Mouse (Mus musculus) kidney, embryonic 15.5 days (tissue): ENCODE measurements at regions not wholly inside any gene's neighbourhood (a gene's known extent, or its start where the extent isn't known, plus 50 kb on each side); places are given as distances from the start of the nearest gene placed in this dataset.
A peak's percentile ranks its signal among the peaks of the same experiment; 100 is the strongest.

Experiments
- ATAC-seq: fragments of 200-750 bp; cut with Nextera tagmentation; replicated peaks from 2 replicates; pipeline ENCODE4 v1.8.0; 2017; ENCODE audit warnings: moderate TSS enrichment; ENCODE audit not compliant: low FRiP score
- H3K27ac ChIP-seq: fragments of 300-500 bp; sonication (generic); 2 replicates; pipeline ENCODE4 v1.5.1; 2015; ENCODE audit warnings: mild to moderate bottlenecking, inconsistent platforms
- H3K27me3 ChIP-seq: fragments of 300-500 bp; sonication (generic); 2 replicates; pipeline ENCODE4 v1.6.1; 2015; ENCODE audit warnings: inconsistent platforms
- H3K36me3 ChIP-seq: fragments of 300-500 bp; sonication (generic); 2 replicates; pipeline ENCODE4 v1.6.1; 2015; ENCODE audit warnings: inconsistent platforms
- H3K4me1 ChIP-seq: fragments of 300-500 bp; sonication (generic); 2 replicates; pipeline ENCODE4 v1.6.1; 2015; ENCODE audit warnings: inconsistent platforms
- H3K4me2 ChIP-seq: fragments of 300-500 bp; sonication (generic); 2 replicates; pipeline ENCODE4 v1.6.1; 2015; ENCODE audit warnings: moderate library complexity, mild to moderate bottlenecking, inconsistent platforms
- H3K4me3 ChIP-seq: fragments of 300-500 bp; sonication (generic); replicated peaks from 2 replicates; pipeline ENCODE4 v1.5.1; 2015; ENCODE audit warnings: mild to moderate bottlenecking, inconsistent platforms
- H3K9ac ChIP-seq: fragments of 300-500 bp; sonication (generic); 2 replicates; pipeline ENCODE4 v1.6.1; 2015; ENCODE audit warnings: mild to moderate bottlenecking, inconsistent platforms
- H3K9me3 ChIP-seq: fragments of 300-500 bp; sonication (generic); replicated peaks from 2 replicates; pipeline ENCODE4 v1.6.1; 2016; ENCODE audit warnings: inconsistent platforms
- WGBS: fragments of 180-500 bp; shearing (Covaris S2); methylation state at CpG from one replicate; pipeline ENCODE4 v1.1.7; 2015; ENCODE audit warnings: mixed read lengths; 5-methylcytosine and 5-hydroxymethylcytosine counted together

- H3K4me2 ChIP-seq = no peak overlapping the region
- H3K4me1 ChIP-seq = no peaks in the 10 kb centered on the region
- no peaks in the 10 kb centered on the region for H3K27me3 ChIP-seq
- H3K4me3 ChIP-seq = no peak overlapping the region
- WGBS = 92% methylated on average over 3 of the region's 3 CpGs
- ATAC-seq = no peak
- H3K36me3 ChIP-seq = no peaks in the 10 kb centered on the region
- H3K9ac ChIP-seq = no peak overlapping the region
- no peaks in the 10 kb centered on the region for H3K9me3 ChIP-seq
- H3K27ac ChIP-seq = no peak overlapping the region
Observed at GRCm38 (mm10) chr14:11417857-11418256, 61.3 kb upstream of the Gm3839 start.

GRCm38 (mm10) chr14:11422306-11422705 lies 65.8 kb upstream of the Gm3839 start:
- Histone ChIP-seq H3K9ac (no peak overlapping the region), H3K9me3 (no peaks in the 10 kb centered on the region), H3K4me3 (no peak overlapping the region), H3K4me2 (no peak overlapping the region), H3K27ac (no peak overlapping the region), H3K4me1 (no peaks in the 10 kb centered on the region), H3K27me3 (no peaks in the 10 kb centered on the region), H3K36me3 (no peaks in the 10 kb centered on the region)
- no peak for ATAC-seq
- 55% methylated on average over 1 of the region's 1 CpGs for WGBS

- no peak overlapping the region for H3K4me3 ChIP-seq
- H3K9me3 ChIP-seq = no peaks in the 10 kb centered on the region
- no peak overlapping the region for H3K9ac ChIP-seq
- H3K4me2 ChIP-seq = no peak overlapping the region
- H3K36me3 ChIP-seq = no peaks in the 10 kb centered on the region
- H3K27ac ChIP-seq = no peak overlapping the region
- no peak for ATAC-seq
- WGBS = 82% methylated on average over 16 of the region's 16 CpGs
- H3K4me1 ChIP-seq = no peaks in the 10 kb centered on the region
- H3K27me3 ChIP-seq = no peaks in the 10 kb centered on the region
Observed at GRCm38 (mm10) chr14:11428256-11429240, 72.0 kb upstream of the Gm3839 start.

GRCm38 (mm10) chr14:11435166-11435784 lies 78.7 kb upstream of the Gm3839 start:
- Histone ChIP-seq H3K4me3 (no peak overlapping the region), H3K9ac (no peak overlapping the region), H3K4me2 (no peak overlapping the region), H3K9me3 (no peaks in the 10 kb centered on the region), H3K36me3 (no peaks in the 10 kb centered on the region), H3K4me1 (no peaks in the 10 kb centered on the region), H3K27me3 (no peaks in the 10 kb centered on the region), H3K27ac (no peak overlapping the region)
- WGBS = 76% methylated on average over 7 of the region's 7 CpGs
- ATAC-seq = no peak

GRCm38 (mm10) chr14:11438611-11439010 lies 82.1 kb upstream of the Gm3839 start:
- Histone ChIP-seq H3K36me3 (no peaks in the 10 kb centered on the region), H3K9me3 (no peaks in the 10 kb centered on the region), H3K4me1 (no peaks in the 10 kb centered on the region), H3K27ac (no peak overlapping the region), H3K9ac (no peak overlapping the region), H3K27me3 (no peaks in the 10 kb centered on the region), H3K4me3 (no peak overlapping the region), H3K4me2 (no peak overlapping the region)
- ATAC-seq = no peak
- 75% methylated on average over 2 of the region's 2 CpGs for WGBS

- H3K4me1 ChIP-seq = no peaks in the 10 kb centered on the region
- no peak overlapping the region for H3K4me2 ChIP-seq
- no peaks in the 10 kb centered on the region for H3K36me3 ChIP-seq
- no peak overlapping the region for H3K9ac ChIP-seq
- WGBS = 79% methylated on average over 2 of the region's 2 CpGs
- H3K27me3 ChIP-seq = no peaks in the 10 kb centered on the region
- no peak for ATAC-seq
- H3K4me3 ChIP-seq = no peak overlapping the region
- no peaks in the 10 kb centered on the region for H3K9me3 ChIP-seq
- H3K27ac ChIP-seq = no peak overlapping the region
Observed at GRCm38 (mm10) chr14:11440176-11440575, 83.7 kb upstream of the Gm3839 start.

GRCm38 (mm10) chr14:11449958-11450357 lies 93.4 kb upstream of the Gm3839 start:
- Histone ChIP-seq H3K4me2 (no peak overlapping the region), H3K9ac (no peak overlapping the region), H3K4me1 (no peaks in the 10 kb centered on the region), H3K27ac (no peak overlapping the region), H3K27me3 (no peaks in the 10 kb centered on the region), H3K36me3 (no peaks in the 10 kb centered on the region), H3K9me3 (no peaks in the 10 kb centered on the region), H3K4me3 (no peak overlapping the region)
- WGBS = 78% methylated on average over 2 of the region's 2 CpGs
- ATAC-seq = no peak

- H3K4me1 ChIP-seq = peaks cover 7% of the 10 kb centered on the region; the same call in 1 of the 2 replicates
- H3K27ac ChIP-seq = peak overlapping the region; percentile 16; the same call in 1 of the 2 replicates
- 74% methylated on average over 3 of the region's 3 CpGs for WGBS
- H3K9ac ChIP-seq = no peak overlapping the region
- H3K36me3 ChIP-seq = no peaks in the 10 kb centered on the region
- no peak overlapping the region for H3K4me3 ChIP-seq
- peak; percentile 92 for ATAC-seq
- no peak overlapping the region for H3K4me2 ChIP-seq
- H3K9me3 ChIP-seq = no peaks in the 10 kb centered on the region
- no peaks in the 10 kb centered on the region for H3K27me3 ChIP-seq
Observed at GRCm38 (mm10) chr14:11477731-11478130, 75.6 kb upstream of the Ptprg start.

- Histone ChIP-seq H3K27ac (no peak overlapping the region), H3K9me3 (no peaks in the 10 kb centered on the region), H3K36me3 (no peaks in the 10 kb centered on the region), H3K9ac (no peak overlapping the region), H3K4me1 (peaks cover 7% of the 10 kb centered on the region; the same call in 1 of the 2 replicates), H3K27me3 (no peaks in the 10 kb centered on the region), H3K4me2 (no peak overlapping the region), H3K4me3 (no peak overlapping the region)
- 40% methylated on average over 4 of the region's 4 CpGs for WGBS
- ATAC-seq = 0 out of 2 replicates have a peak, but pooled peaks have one; percentile 30
Observed at GRCm38 (mm10) chr14:11482151-11482550, 71.2 kb upstream of the Ptprg start.

GRCm38 (mm10) chr14:11486287-11486686 lies 67.0 kb upstream of the Ptprg start:
- no peaks in the 10 kb centered on the region for H3K27me3 ChIP-seq
- H3K4me3 ChIP-seq = no peak overlapping the region
- H3K9me3 ChIP-seq = no peaks in the 10 kb centered on the region
- ATAC-seq = no peak
- H3K4me1 ChIP-seq = peaks cover 7% of the 10 kb centered on the region; the same call in 1 of the 2 replicates
- no peak overlapping the region for H3K9ac ChIP-seq
- no peak overlapping the region for H3K4me2 ChIP-seq
- 61% methylated on average over 3 of the region's 3 CpGs for WGBS
- no peak overlapping the region for H3K27ac ChIP-seq
- no peaks in the 10 kb centered on the region for H3K36me3 ChIP-seq

- Histone ChIP-seq H3K27ac (no peak overlapping the region), H3K9ac (no peak overlapping the region), H3K4me2 (no peak overlapping the region), H3K27me3 (no peaks in the 10 kb centered on the region), H3K9me3 (no peaks in the 10 kb centered on the region), H3K4me3 (no peak overlapping the region), H3K4me1 (no peaks in the 10 kb centered on the region), H3K36me3 (no peaks in the 10 kb centered on the region)
- WGBS = 72% methylated on average over 7 of the region's 7 CpGs
- ATAC-seq = no peak
Observed at GRCm38 (mm10) chr14:11501744-11502143, 51.6 kb upstream of the Ptprg start.

GRCm38 (mm10) chr14:11503156-11503555 lies 50.2 kb upstream of the Ptprg start:
- Histone ChIP-seq H3K9me3 (no peaks in the 10 kb centered on the region), H3K27me3 (no peaks in the 10 kb centered on the region), H3K9ac (no peak overlapping the region), H3K4me2 (no peak overlapping the region), H3K36me3 (no peaks in the 10 kb centered on the region), H3K27ac (no peak overlapping the region), H3K4me1 (no peaks in the 10 kb centered on the region), H3K4me3 (no peak overlapping the region)
- no peak for ATAC-seq
